Mouse (Mus musculus) kidney, postnatal 10 days (tissue): ENCODE data around the gene Sorbs1.

Source experiments
- DNase-seq: peaks from one replicate; pipeline ENCODE4 v3.0.0; 2021; ENCODE audit warnings: mixed read lengths

Gene Sorbs1

GRCm38 (mm10) chr19:40371866-40372265 lies 141.7 kb downstream of the Sorbs1 start:
- DNase-seq = no peak

- DNase-seq = peak; percentile 55
These were observed 143.4 kb downstream of the Sorbs1 start for GRCm38 (mm10) chr19:40369852-40370811.

GRCm38 (mm10) chr19:40368517-40368916 lies 145.1 kb downstream of the Sorbs1 start:
- DNase-seq = no peak

GRCm38 (mm10) chr19:40366163-40366941 lies 147.2 kb downstream of the Sorbs1 start:
- DNase-seq = peak; percentile 73

- DNase-seq = peak; percentile 82
These were observed 148.4 kb downstream of the Sorbs1 start for GRCm38 (mm10) chr19:40365137-40365536.

- DNase-seq = no peak
These were observed 150.1 kb downstream of the Sorbs1 start for GRCm38 (mm10) chr19:40363447-40363846.

GRCm38 (mm10) chr19:40362203-40362865 lies 151.2 kb downstream of the Sorbs1 start:
- peak; percentile 21 for DNase-seq

GRCm38 (mm10) chr19:40359712-40360394 lies 153.7 kb downstream of the Sorbs1 start:
- DNase-seq = no peak

- peak; percentile 31 for DNase-seq
These were observed 156.8 kb downstream of the Sorbs1 start for GRCm38 (mm10) chr19:40356536-40357522.

GRCm38 (mm10) chr19:40355075-40355474 lies 158.5 kb downstream of the Sorbs1 start:
- DNase-seq = no peak

GRCm38 (mm10) chr19:40352006-40352405 lies 161.6 kb downstream of the Sorbs1 start:
- no peak for DNase-seq

GRCm38 (mm10) chr19:40350835-40351234 lies 162.7 kb downstream of the Sorbs1 start:
- no peak for DNase-seq

GRCm38 (mm10) chr19:40349713-40350671 lies 163.6 kb downstream of the Sorbs1 start:
- DNase-seq = no peak

GRCm38 (mm10) chr19:40349281-40349680 lies 164.3 kb downstream of the Sorbs1 start:
- DNase-seq = no peak

GRCm38 (mm10) chr19:40348652-40349051 lies 164.9 kb downstream of the Sorbs1 start:
- DNase-seq = no peak

GRCm38 (mm10) chr19:40348175-40348574 lies 165.4 kb downstream of the Sorbs1 start:
- DNase-seq = no peak

GRCm38 (mm10) chr19:40346908-40347307 lies 166.7 kb downstream of the Sorbs1 start:
- DNase-seq = no peak

- peak; percentile 47 for DNase-seq
These were observed 167.2 kb downstream of the Sorbs1 start for GRCm38 (mm10) chr19:40346232-40346844.

GRCm38 (mm10) chr19:40345684-40346083 lies 167.9 kb downstream of the Sorbs1 start:
- peak; percentile 65 for DNase-seq
